Mouse (Mus musculus) liver, embryonic 12.5 days (tissue): ENCODE measurements around the gene Thbs3. TPM values are rescaled to one million over a fixed set of nuclear protein-coding genes. Genes with fewer than 3 reads are reported as not detected.

ENCODE experiments used
- ATAC-seq: fragments of 200-750 bp; cut with Nextera tagmentation; 2 replicates; pipeline ENCODE4 v1.8.0; 2017; ENCODE audit warnings: moderate number of reproducible peaks, mild to moderate bottlenecking, moderate library complexity
- H3K27ac ChIP-seq: fragments of 300-500 bp; sonication (generic); 2 replicates; pipeline ENCODE4 v1.5.1; 2016; ENCODE audit warnings: mild to moderate bottlenecking
- H3K27me3 ChIP-seq: fragments of 300-500 bp; sonication (generic); replicated peaks from 2 replicates; pipeline ENCODE4 v1.6.1; 2016; ENCODE audit warnings: mild to moderate bottlenecking, moderate library complexity
- H3K36me3 ChIP-seq: fragments of 300-500 bp; sonication (generic); 2 replicates; pipeline ENCODE4 v1.6.1; 2016; ENCODE audit warnings: mild to moderate bottlenecking, moderate library complexity
- H3K4me1 ChIP-seq: fragments of 300-500 bp; sonication (generic); 2 replicates; pipeline ENCODE4 v1.6.1; 2016
- H3K4me2 ChIP-seq: fragments of 300-500 bp; sonication (generic); 2 replicates; pipeline ENCODE4 v1.6.1; 2016; ENCODE audit warnings: mild to moderate bottlenecking, moderate library complexity
- H3K4me3 ChIP-seq: fragments of 300-500 bp; sonication (generic); 2 replicates; pipeline ENCODE4 v1.5.1; 2016; ENCODE audit warnings: mild to moderate bottlenecking, moderate library complexity
- H3K9ac ChIP-seq: fragments of 300-500 bp; sonication (generic); 2 replicates; pipeline ENCODE4 v1.6.1; 2016; ENCODE audit warnings: mild to moderate bottlenecking, moderate library complexity
- H3K9me3 ChIP-seq: fragments of 300-500 bp; sonication (generic); replicated peaks from 2 replicates; pipeline ENCODE4 v1.6.1; 2016; ENCODE audit warnings: mild to moderate bottlenecking, moderate library complexity
- WGBS: fragments of 180-500 bp; shearing (Covaris S2); methylation state at CpG from one replicate; pipeline ENCODE4 v1.1.7; 2016; ENCODE audit not compliant: insufficient replicate concordance; 5-methylcytosine and 5-hydroxymethylcytosine counted together
- polyA plus RNA-seq: library from polyadenylated mRNA; unstranded; fragments of >200 nt; fragmentation: Nextera tagmentation; extraction: Ambion mirVana; gene quantifications from 2 replicates; pipeline ENCODE4 v1.2.1, GENCODE M21; 2016

Gene Thbs3
- polyA plus RNA-seq, 1 experiment from 2014 or later, result 1.7 TPM

- Histone ChIP-seq H3K4me1 (peaks cover 49% of the 10 kb centered on the region), H3K4me3 (peak overlapping the region; percentile 75), H3K9ac (0 out of 2 replicates have a peak overlapping the region, but pooled peaks have one; percentile 13), H3K36me3 (peaks cover 18% of the 10 kb centered on the region), H3K27me3 (peaks cover 45% of the 10 kb centered on the region), H3K4me2 (peak overlapping the region; percentile 88), H3K9me3 (no peaks in the 10 kb centered on the region), H3K27ac (no peak overlapping the region)
- no peak for ATAC-seq
- 2% methylated on average over 24 of the region's 26 CpGs for WGBS
These were observed 30.2 kb downstream of the Thbs3 start for GRCm38 (mm10) chr3:89244982-89245687.

- peak within 1 kb of the TSS; percentile 75 for H3K4me3 ChIP-seq
- peak within 1 kb of the TSS; percentile 76 for H3K9ac ChIP-seq
- peaks cover 49% of the 10 kb centered on the region for H3K27me3 ChIP-seq
- peak within 1 kb of the TSS; percentile 88 for H3K4me2 ChIP-seq
- peaks cover 18% of the 10 kb centered on the region for H3K36me3 ChIP-seq
- ATAC-seq, result peak; percentile 13; the same call in 1 of the 2 replicates
- H3K9me3 ChIP-seq, result no peaks in the 10 kb centered on the region
- H3K27ac ChIP-seq, result peak within 1 kb of the TSS; percentile 49; the same call in 1 of the 2 replicates
- WGBS, result 5% methylated on average over 20 of the region's 20 CpGs
- H3K4me1 ChIP-seq, result peaks cover 55% of the 10 kb centered on the region
These were observed 30.8 kb downstream of the Thbs3 start, which contains the start of gene Krtcap2 for GRCm38 (mm10) chr3:89245688-89246171. Krtcap2 (plus strand) TSS chr3:89245966.

DNA sequence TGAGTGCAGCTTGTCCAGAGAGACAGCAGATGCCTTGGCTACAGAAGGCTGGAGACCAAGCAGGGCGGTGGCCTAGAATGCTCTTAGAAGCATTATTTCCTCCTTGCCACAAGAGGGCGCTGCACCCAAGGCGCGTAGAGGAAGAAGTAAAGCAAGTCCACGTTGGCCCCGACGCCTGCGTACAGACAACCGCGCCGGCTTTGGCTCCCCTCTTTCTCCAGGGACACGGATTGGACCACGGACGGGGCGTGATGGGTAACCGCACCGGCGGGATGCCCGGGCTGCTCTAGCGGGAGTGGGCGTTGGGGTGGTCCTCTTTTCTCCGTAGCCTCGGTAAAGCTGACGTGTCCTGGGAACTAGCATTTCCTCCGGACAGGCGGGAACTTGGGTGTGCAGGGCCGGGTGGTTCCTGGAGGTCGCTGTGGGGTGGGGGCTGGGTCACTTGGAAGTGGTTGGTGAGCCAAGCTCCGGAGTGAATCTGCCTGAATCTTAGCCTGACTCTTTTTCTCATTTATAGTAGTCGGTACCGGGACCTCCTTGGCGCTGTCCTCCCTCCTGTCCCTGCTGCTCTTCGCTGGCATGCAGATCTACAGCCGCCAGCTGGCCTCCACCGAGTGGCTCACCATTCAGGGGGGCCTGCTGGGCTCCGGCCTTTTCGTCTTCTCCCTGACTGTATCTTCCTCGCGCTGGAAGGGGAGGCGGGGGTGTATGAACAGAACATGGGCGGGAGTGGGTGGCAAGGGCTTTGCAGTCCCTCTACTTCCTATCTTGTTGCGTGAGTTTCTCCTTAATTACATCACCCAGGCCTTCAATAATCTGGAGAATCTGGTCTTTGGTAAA, 31.5 kb downstream of the Thbs3 start, which contains the start of gene Trim46:
TSS of gene Trim46 (minus strand) at position 49 of the 840 bp plus-strand sequence.
- H3K4me2 ChIP-seq, result peak within 1 kb of the TSS; percentile 88
- peak within 1 kb of the TSS; percentile 76 for H3K9ac ChIP-seq
- peak within 1 kb of the TSS; percentile 75 for H3K4me3 ChIP-seq
- under 1% methylated on average over 42 of the region's 42 CpGs for WGBS
- H3K4me1 ChIP-seq, result peaks cover 63% of the 10 kb centered on the region
- ATAC-seq, result peak; percentile 66
- H3K9me3 ChIP-seq, result no peaks in the 10 kb centered on the region
- peak within 1 kb of the TSS; percentile 49; the same call in 1 of the 2 replicates for H3K27ac ChIP-seq
- H3K36me3 ChIP-seq, result peaks cover 18% of the 10 kb centered on the region
- H3K27me3 ChIP-seq, result peaks cover 53% of the 10 kb centered on the region

GRCm38 (mm10) chr3:89247466-89247865, 32.5 kb downstream of the Thbs3 start:
- peaks cover 65% of the 10 kb centered on the region for H3K4me1 ChIP-seq
- H3K9me3 ChIP-seq, result no peaks in the 10 kb centered on the region
- peaks cover 18% of the 10 kb centered on the region for H3K36me3 ChIP-seq
- peak overlapping the region; percentile 76; the same call in 1 of the 2 replicates for H3K9ac ChIP-seq
- H3K4me3 ChIP-seq, result peak overlapping the region; percentile 75; the same call in 1 of the 2 replicates
- H3K27ac ChIP-seq, result no peak overlapping the region
- ATAC-seq, result no peak
- WGBS, result 58% methylated on average over 4 of the region's 4 CpGs
- peaks cover 56% of the 10 kb centered on the region for H3K27me3 ChIP-seq
- H3K4me2 ChIP-seq, result peak overlapping the region; percentile 88

GRCm38 (mm10) chr3:89250435-89251040, 35.6 kb downstream of the Thbs3 start:
- Histone ChIP-seq H3K36me3 (peaks cover 18% of the 10 kb centered on the region), H3K4me3 (no peak overlapping the region), H3K27ac (no peak overlapping the region), H3K27me3 (peaks cover 43% of the 10 kb centered on the region), H3K4me1 (peaks cover 48% of the 10 kb centered on the region), H3K9me3 (no peaks in the 10 kb centered on the region), H3K4me2 (no peak overlapping the region), H3K9ac (no peak overlapping the region)
- 14% methylated on average over 7 of the region's 7 CpGs for WGBS
- no peak for ATAC-seq

GRCm38 (mm10) chr3:89251365-89251895, 36.5 kb downstream of the Thbs3 start:
- peaks cover 43% of the 10 kb centered on the region for H3K27me3 ChIP-seq
- H3K4me1 ChIP-seq, result peaks cover 41% of the 10 kb centered on the region
- peaks cover 18% of the 10 kb centered on the region for H3K36me3 ChIP-seq
- H3K27ac ChIP-seq, result no peak overlapping the region
- H3K9ac ChIP-seq, result no peak overlapping the region
- 5% methylated on average over 17 of the region's 17 CpGs for WGBS
- no peaks in the 10 kb centered on the region for H3K9me3 ChIP-seq
- H3K4me2 ChIP-seq, result peak overlapping the region; percentile 40
- peak; percentile 33 for ATAC-seq
- 0 out of 2 replicates have a peak overlapping the region, but pooled peaks have one; percentile 7 for H3K4me3 ChIP-seq

DNA sequence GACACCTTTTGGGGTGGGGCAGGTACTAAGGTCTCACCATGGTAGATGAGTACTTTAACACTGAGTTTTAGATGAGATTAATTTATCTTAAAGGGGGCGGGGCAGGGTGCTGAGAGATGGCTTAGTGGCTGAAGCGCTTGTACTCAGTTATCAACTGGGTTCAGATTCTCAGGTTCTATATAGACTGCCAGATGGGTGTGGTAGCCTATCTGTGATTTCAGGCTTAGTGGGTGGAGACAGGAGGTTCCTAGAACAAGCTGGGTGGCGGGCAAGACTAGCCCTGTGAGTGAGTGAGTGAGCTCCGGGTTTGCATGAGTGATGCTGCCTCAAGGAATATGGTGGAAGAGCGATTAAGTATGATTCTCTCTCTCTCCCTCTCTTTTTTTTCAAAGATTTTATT, 40.0 kb downstream of the Thbs3 start:
- Histone ChIP-seq H3K9me3 (no peaks in the 10 kb centered on the region), H3K9ac (no peak overlapping the region), H3K4me3 (no peak overlapping the region), H3K27me3 (peaks cover 78% of the 10 kb centered on the region), H3K4me2 (no peak overlapping the region), H3K4me1 (peaks cover 21% of the 10 kb centered on the region), H3K36me3 (no peaks in the 10 kb centered on the region), H3K27ac (no peak overlapping the region)
- peak; percentile 63 for ATAC-seq
- WGBS, result 39% methylated on average over 5 of the region's 5 CpGs

DNA sequence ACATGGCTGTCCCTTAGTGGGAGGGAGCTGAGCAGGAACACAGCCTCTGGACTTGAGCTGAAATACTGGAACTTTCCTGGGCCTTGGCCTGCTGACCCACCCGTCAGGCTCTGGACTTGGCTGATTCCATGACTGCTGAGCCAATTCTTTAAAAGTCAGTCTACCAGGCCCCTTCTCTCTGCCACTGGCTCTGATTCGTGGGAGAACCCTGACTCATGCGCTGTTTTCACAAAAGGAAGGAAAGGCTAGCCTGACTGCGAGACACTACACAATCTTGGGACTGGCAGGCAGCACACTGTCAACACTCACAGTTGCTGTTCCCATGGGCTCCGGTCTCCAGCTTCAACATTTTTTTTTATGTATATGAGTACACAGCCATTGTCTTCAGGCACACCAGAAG, 41.2 kb downstream of the Thbs3 start:
- peaks cover 75% of the 10 kb centered on the region for H3K27me3 ChIP-seq
- H3K4me3 ChIP-seq, result no peak overlapping the region
- no peaks in the 10 kb centered on the region for H3K9me3 ChIP-seq
- H3K27ac ChIP-seq, result no peak overlapping the region
- no peak for ATAC-seq
- H3K36me3 ChIP-seq, result no peaks in the 10 kb centered on the region
- H3K9ac ChIP-seq, result no peak overlapping the region
- H3K4me1 ChIP-seq, result peaks cover 11% of the 10 kb centered on the region
- H3K4me2 ChIP-seq, result no peak overlapping the region
- WGBS, result 50% methylated on average over 5 of the region's 5 CpGs

DNA sequence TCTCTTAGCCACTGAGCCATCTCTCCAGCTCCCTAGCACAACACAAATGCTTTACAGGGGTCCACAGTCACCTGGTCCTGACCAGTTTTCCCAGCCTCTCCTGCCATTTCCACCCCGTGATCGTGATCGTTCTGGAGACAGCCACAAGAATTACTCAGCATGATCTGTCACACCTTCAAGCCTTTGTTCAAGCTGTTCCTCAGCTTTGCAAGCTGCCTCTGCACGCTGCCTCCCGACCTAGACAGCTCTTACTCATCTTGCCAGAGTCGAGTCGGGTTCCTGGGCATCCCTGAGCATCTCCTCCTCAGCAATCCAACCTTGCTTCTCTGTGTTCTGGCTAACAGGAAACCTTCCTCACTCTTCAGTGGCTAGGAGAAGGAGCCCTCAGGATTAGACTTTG, 44.1 kb downstream of the Thbs3 start, which contains the start of gene Dpm3:
TSS of gene Dpm3 (plus strand) at position 283 of the 400 bp plus-strand sequence.
- no peak within 1 kb of the TSS for H3K9ac ChIP-seq
- no peak within 1 kb of the TSS for H3K27ac ChIP-seq
- WGBS, result 45% methylated on average over 7 of the region's 7 CpGs
- no peak within 1 kb of the TSS for H3K4me3 ChIP-seq
- peaks cover 47% of the 10 kb centered on the region for H3K27me3 ChIP-seq
- peaks cover 11% of the 10 kb centered on the region; the same call in 1 of the 2 replicates for H3K4me1 ChIP-seq
- H3K36me3 ChIP-seq, result no peaks in the 10 kb centered on the region
- ATAC-seq, result no peak
- H3K4me2 ChIP-seq, result no peak within 1 kb of the TSS
- no peaks in the 10 kb centered on the region for H3K9me3 ChIP-seq

- WGBS, result 62% methylated on average over 3 of the region's 3 CpGs
These were observed 45.2 kb downstream of the Thbs3 start for GRCm38 (mm10) chr3:89260211-89260610.

GRCm38 (mm10) chr3:89262417-89262816, 47.4 kb downstream of the Thbs3 start:
- no peak overlapping the region for H3K27ac ChIP-seq
- WGBS, result 51% methylated on average over 10 of the region's 10 CpGs
- no peak overlapping the region for H3K4me2 ChIP-seq
- peaks cover 19% of the 10 kb centered on the region for H3K4me1 ChIP-seq
- ATAC-seq, result no peak
- no peaks in the 10 kb centered on the region for H3K36me3 ChIP-seq
- no peaks in the 10 kb centered on the region for H3K9me3 ChIP-seq
- no peak overlapping the region for H3K9ac ChIP-seq
- H3K4me3 ChIP-seq, result no peak overlapping the region
- H3K27me3 ChIP-seq, result peaks cover 31% of the 10 kb centered on the region

More at GRCm38 (mm10) chr3:89260211-89260610, 45.2 kb downstream of the Thbs3 start:
- H3K36me3 ChIP-seq, result no peaks in the 10 kb centered on the region
- H3K4me1 ChIP-seq, result peaks cover 8% of the 10 kb centered on the region; the same call in 1 of the 2 replicates
- no peak overlapping the region for H3K9ac ChIP-seq
- H3K4me2 ChIP-seq, result no peak overlapping the region
- ATAC-seq, result no peak
- no peaks in the 10 kb centered on the region for H3K9me3 ChIP-seq
- H3K27me3 ChIP-seq, result peaks cover 47% of the 10 kb centered on the region
- H3K27ac ChIP-seq, result no peak overlapping the region
- H3K4me3 ChIP-seq, result no peak overlapping the region
